Mouse (Mus musculus): ENCODE results near the gene D430041D05Rik.

DNA sequence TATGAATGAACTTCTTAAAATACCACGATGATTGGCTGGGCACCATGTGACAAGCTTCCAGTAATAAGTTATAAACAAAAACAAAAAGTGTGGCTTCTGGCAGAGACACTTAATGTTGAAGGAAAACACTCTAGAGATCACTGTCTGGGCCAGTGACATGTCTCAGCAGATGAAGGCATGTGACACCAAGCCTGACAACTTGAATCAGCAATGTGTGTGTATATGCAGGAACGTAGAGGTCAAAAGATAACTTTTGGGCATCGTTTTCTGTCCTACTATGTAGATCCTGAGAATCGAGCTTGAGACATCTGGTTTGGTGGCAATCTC is 149.1 kb downstream of the D430041D05Rik start:
- TF ChIP-seq CTCF (IDR thresholded peaks at IDR 0.05; ENCODE audit: extremely low read depth, insufficient read depth, low read length) (no peak), POLR2A (IDR thresholded peaks at IDR 0.05; ENCODE audit: extremely low read depth, insufficient read depth, low read length) (no peak)
